Mouse (Mus musculus) embryonic facial prominence, embryonic 10.5 days (tissue): Measurements from ENCODE around the gene Klhl29. TPM values are rescaled to one million over a fixed set of nuclear protein-coding genes. Genes with fewer than 3 reads are reported as not detected.

Source experiments
- DNase-seq: peaks from one replicate; pipeline ENCODE4 v3.0.0-alpha.2; 2017; ENCODE audit warnings: low spot score
- H3K27ac ChIP-seq: fragments of 300-500 bp; sonication (generic); replicated peaks from 2 replicates; pipeline ENCODE4 v1.5.1; 2016; ENCODE audit warnings: mild to moderate bottlenecking
- H3K27me3 ChIP-seq: fragments of 300-500 bp; sonication (generic); replicated peaks from 2 replicates; pipeline ENCODE4 v1.6.1; 2016; ENCODE audit warnings: low read depth, mild to moderate bottlenecking; ENCODE audit not compliant: poor library complexity, severe bottlenecking
- H3K36me3 ChIP-seq: fragments of 300-500 bp; sonication (generic); replicated peaks from 2 replicates; pipeline ENCODE4 v1.6.1; 2016; ENCODE audit warnings: mild to moderate bottlenecking, moderate library complexity
- H3K4me1 ChIP-seq: fragments of 300-500 bp; sonication (generic); 2 replicates; pipeline ENCODE4 v1.6.1; 2016
- H3K4me3 ChIP-seq: fragments of 300-500 bp; sonication (generic); 2 replicates; pipeline ENCODE4 v1.5.1; 2016; ENCODE audit warnings: mild to moderate bottlenecking, moderate library complexity
- H3K9me3 ChIP-seq: fragments of 300-500 bp; sonication (generic); 2 replicates; pipeline ENCODE4 v1.6.1; 2016; ENCODE audit warnings: mild to moderate bottlenecking
- WGBS: fragments of 180-500 bp; shearing (Covaris S2); methylation state at CpG from one replicate; pipeline ENCODE4 v1.1.7; 2016; 5-methylcytosine and 5-hydroxymethylcytosine counted together
- polyA plus RNA-seq: library from polyadenylated mRNA; unstranded; fragments of >200 nt; fragmentation: Nextera tagmentation; extraction: Ambion mirVana; gene quantifications from 2 replicates; pipeline ENCODE4 v1.2.1, GENCODE M21; 2016

Gene Klhl29
- polyA plus RNA-seq, result 1.00 and 1.2 TPM in 2 replicates

- WGBS, result 2% methylated on average over 66 of the region's 66 CpGs
- peak; percentile 91 for DNase-seq
- H3K27ac ChIP-seq, result peak within 1 kb of the TSS; percentile 90
- peaks cover 67% of the 10 kb centered on the region for H3K27me3 ChIP-seq
- H3K4me1 ChIP-seq, result peaks cover 31% of the 10 kb centered on the region
- H3K4me3 ChIP-seq, result peak within 1 kb of the TSS; percentile 86
- no peaks in the 10 kb centered on the region for H3K9me3 ChIP-seq
- no peaks in the 10 kb centered on the region for H3K36me3 ChIP-seq
These were observed at the start of gene Klhl29 for GRCm38 (mm10) chr12:5375616-5376461. Gene Klhl29 (minus strand): TSS chr12:5375682.

- Histone ChIP-seq H3K36me3 (no peaks in the 10 kb centered on the region), H3K9me3 (no peaks in the 10 kb centered on the region), H3K27me3 (no peaks in the 10 kb centered on the region), H3K4me1 (peaks cover 12% of the 10 kb centered on the region), H3K4me3 (no peak overlapping the region), H3K27ac (no peak overlapping the region)
- WGBS, result 58% methylated on average over 4 of the region's 4 CpGs
- DNase-seq, result no peak
These were observed 49.8 kb upstream of the Klhl29 start for GRCm38 (mm10) chr12:5425276-5425675.

- no peak for DNase-seq
- 54% methylated on average over 3 of the region's 3 CpGs for WGBS
- H3K27ac ChIP-seq, result no peak overlapping the region
These were observed 40.3 kb upstream of the Klhl29 start for GRCm38 (mm10) chr12:5415806-5416205.

GRCm38 (mm10) chr12:5413976-5414375 is 38.5 kb upstream of the Klhl29 start:
- Histone ChIP-seq H3K4me3 (no peak overlapping the region), H3K27me3 (0 out of 2 replicates have a peak, but pooled peaks cover 9% of the 10 kb centered on the region), H3K4me1 (peaks cover 20% of the 10 kb centered on the region), H3K36me3 (no peaks in the 10 kb centered on the region), H3K9me3 (no peaks in the 10 kb centered on the region), H3K27ac (no peak overlapping the region)
- no peak for DNase-seq

More at GRCm38 (mm10) chr12:5415806-5416205, 40.3 kb upstream of the Klhl29 start:
- H3K27me3 ChIP-seq, result 0 out of 2 replicates have a peak, but pooled peaks cover 9% of the 10 kb centered on the region
- H3K4me1 ChIP-seq, result peaks cover 13% of the 10 kb centered on the region
- no peak overlapping the region for H3K4me3 ChIP-seq
- no peaks in the 10 kb centered on the region for H3K9me3 ChIP-seq
- no peaks in the 10 kb centered on the region for H3K36me3 ChIP-seq

GRCm38 (mm10) chr12:5411761-5412537 is 36.5 kb upstream of the Klhl29 start:
- 0 out of 2 replicates have a peak, but pooled peaks cover 9% of the 10 kb centered on the region for H3K27me3 ChIP-seq
- no peaks in the 10 kb centered on the region for H3K36me3 ChIP-seq
- H3K4me3 ChIP-seq, result no peak overlapping the region
- no peaks in the 10 kb centered on the region for H3K9me3 ChIP-seq
- H3K4me1 ChIP-seq, result peaks cover 19% of the 10 kb centered on the region
- WGBS, result 72% methylated on average over 13 of the region's 13 CpGs
- no peak overlapping the region for H3K27ac ChIP-seq
- DNase-seq, result no peak

- DNase-seq, result no peak
- 78% methylated on average over 4 of the region's 4 CpGs for WGBS
- no peaks in the 10 kb centered on the region for H3K36me3 ChIP-seq
- H3K9me3 ChIP-seq, result no peaks in the 10 kb centered on the region
- H3K27ac ChIP-seq, result no peak overlapping the region
- H3K4me1 ChIP-seq, result peaks cover 13% of the 10 kb centered on the region
- H3K27me3 ChIP-seq, result 0 out of 2 replicates have a peak, but pooled peaks cover 9% of the 10 kb centered on the region
- no peak overlapping the region for H3K4me3 ChIP-seq
These were observed 35.9 kb upstream of the Klhl29 start for GRCm38 (mm10) chr12:5411346-5411745.

GRCm38 (mm10) chr12:5410391-5411115 is 35.1 kb upstream of the Klhl29 start:
- peaks cover 9% of the 10 kb centered on the region for H3K4me1 ChIP-seq
- H3K36me3 ChIP-seq, result no peaks in the 10 kb centered on the region
- peak; percentile 87 for DNase-seq
- H3K9me3 ChIP-seq, result no peaks in the 10 kb centered on the region
- WGBS, result 5% methylated on average over 16 of the region's 16 CpGs
- H3K27ac ChIP-seq, result peak overlapping the region; percentile 40; the same call in 1 of the 2 replicates
- H3K27me3 ChIP-seq, result 0 out of 2 replicates have a peak, but pooled peaks cover 9% of the 10 kb centered on the region
- peak overlapping the region; percentile 28; the same call in 1 of the 2 replicates for H3K4me3 ChIP-seq

GRCm38 (mm10) chr12:5407175-5407574 is 31.7 kb upstream of the Klhl29 start:
- Histone ChIP-seq H3K4me3 (no peak overlapping the region), H3K27ac (no peak overlapping the region), H3K27me3 (0 out of 2 replicates have a peak, but pooled peaks cover 8% of the 10 kb centered on the region), H3K4me1 (peaks cover 9% of the 10 kb centered on the region), H3K36me3 (no peaks in the 10 kb centered on the region), H3K9me3 (no peaks in the 10 kb centered on the region)
- DNase-seq, result no peak
- 84% methylated on average over 8 of the region's 8 CpGs for WGBS

GRCm38 (mm10) chr12:5397423-5397822 is 21.9 kb upstream of the Klhl29 start:
- H3K4me1 ChIP-seq, result peaks cover 23% of the 10 kb centered on the region
- H3K9me3 ChIP-seq, result no peaks in the 10 kb centered on the region
- H3K4me3 ChIP-seq, result no peak overlapping the region
- H3K27ac ChIP-seq, result no peak overlapping the region
- H3K36me3 ChIP-seq, result no peaks in the 10 kb centered on the region
- no peak for DNase-seq
- H3K27me3 ChIP-seq, result no peaks in the 10 kb centered on the region
- 53% methylated on average over 5 of the region's 5 CpGs for WGBS

- Histone ChIP-seq H3K27me3 (no peaks in the 10 kb centered on the region), H3K36me3 (no peaks in the 10 kb centered on the region), H3K9me3 (no peaks in the 10 kb centered on the region), H3K4me3 (no peak overlapping the region), H3K4me1 (peaks cover 23% of the 10 kb centered on the region), H3K27ac (no peak overlapping the region)
- DNase-seq, result no peak
- 41% methylated on average over 3 of the region's 3 CpGs for WGBS
These were observed 19.7 kb upstream of the Klhl29 start for GRCm38 (mm10) chr12:5395188-5395587.

GRCm38 (mm10) chr12:5387112-5387511 is 11.6 kb upstream of the Klhl29 start:
- no peak for DNase-seq
- no peak overlapping the region for H3K4me3 ChIP-seq
- 86% methylated on average over 1 of the region's 1 CpGs for WGBS

GRCm38 (mm10) chr12:5386688-5387087 is 11.2 kb upstream of the Klhl29 start:
- no peaks in the 10 kb centered on the region for H3K4me1 ChIP-seq
- DNase-seq, result no peak
- no peaks in the 10 kb centered on the region for H3K9me3 ChIP-seq
- H3K36me3 ChIP-seq, result no peaks in the 10 kb centered on the region
- H3K4me3 ChIP-seq, result no peak overlapping the region
- no peak overlapping the region for H3K27ac ChIP-seq
- no peaks in the 10 kb centered on the region for H3K27me3 ChIP-seq

More at GRCm38 (mm10) chr12:5387112-5387511, 11.6 kb upstream of the Klhl29 start:
- H3K4me1 ChIP-seq, result no peaks in the 10 kb centered on the region
- no peaks in the 10 kb centered on the region for H3K36me3 ChIP-seq
- no peaks in the 10 kb centered on the region for H3K9me3 ChIP-seq
- H3K27me3 ChIP-seq, result no peaks in the 10 kb centered on the region
- H3K27ac ChIP-seq, result no peak overlapping the region
